In the genomic region with DNA sequence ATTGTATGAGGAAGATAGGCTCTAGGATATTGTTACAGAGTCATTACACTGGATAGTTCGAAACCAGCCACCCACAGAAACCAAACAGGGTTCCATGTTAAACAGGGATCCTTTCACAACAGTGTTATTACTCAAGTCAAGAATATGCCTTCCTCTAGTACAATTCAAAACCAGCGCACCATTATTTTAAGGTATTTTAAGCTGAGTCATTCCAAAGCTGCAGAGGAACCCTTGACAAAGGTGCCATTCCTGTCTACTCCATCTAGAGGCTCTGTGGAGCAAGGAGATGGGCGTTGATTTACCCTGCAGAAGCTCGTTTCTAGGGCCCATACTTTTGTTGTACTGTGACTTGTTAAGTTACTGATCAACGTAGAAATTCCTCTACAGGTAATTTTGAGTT, we compare ENCODE assay signal across 8 mouse cellular contexts. TPM values are rescaled to one million over a fixed set of nuclear protein-coding genes. Genes with fewer than 3 reads are reported as not detected.
DNase-seq lines count a peak whose midpoint lies in the region; ATAC-seq and TF ChIP-seq lines count a peak whose summit lies in the region.

No protein-coding gene starts in this region.

- DNase-seq in kidney, adult 11 months, result peak; percentile 18
- no peak for DNase-seq in kidney, adult 18-20 months
- DNase-seq in embryo, embryonic 10.5 days (ENCODE audit: low spot score), result peak; percentile 46
- peak; percentile 24 for DNase-seq in hindbrain, postnatal 0 days (ENCODE audit: low spot score)
- no peak for DNase-seq in left cerebral cortex, adult 18-20 months (ENCODE audit: low spot score in 2 of 2)
- DNase-seq in left cerebral cortex, postnatal 10 days (ENCODE audit: extremely low spot score in 1 of 2, low spot score in 2 of 2), result no peak

- H3K9me3 ChIP-seq in hindbrain, postnatal 0 days (ENCODE audit: low read length), result no peaks in the 10 kb centered on the region

- H3K9ac ChIP-seq in hindbrain, postnatal 0 days (replicated peaks; ENCODE audit: low read length), result no peak overlapping the region

- TF ChIP-seq CTCF in hindbrain, postnatal 0 days (IDR thresholded peaks at IDR 0.05; ENCODE audit: low read depth), result peak; percentile 31

- no peak for ATAC-seq in hindbrain, postnatal 0 days
- ATAC-seq in megakaryocyte, adult 5-6 weeks (ENCODE audit: poor library complexity, severe bottlenecking), result peak; percentile 22
- no peak for ATAC-seq in activated CD4-positive, CD25-positive, alpha-beta regulatory T cell, adult 4 months

- peaks cover 10% of the 10 kb centered on the region; the same call in 1 of the 2 replicates for H3K4me1 ChIP-seq in hindbrain, postnatal 0 days (ENCODE audit: insufficient read depth, low read length)

- peak overlapping the region; percentile 77 for H3K4me2 ChIP-seq in hindbrain, postnatal 0 days (ENCODE audit: low read depth, low read length)

- no peaks in the 10 kb centered on the region for H3K36me3 ChIP-seq in hindbrain, postnatal 0 days (ENCODE audit: insufficient read depth, low read length)

- H3K4me3 ChIP-seq in hindbrain, postnatal 0 days (ENCODE audit: low read length), result peak overlapping the region; percentile 65; the same call in 1 of the 2 replicates

- intact Hi-C loops in left cerebral cortex, postnatal 10 days (cut with DNase I), result loop anchor here (10.0 kb wide), 1 partner anchor 254 kb away; no protein-coding TSS in a partner anchor

- 54% methylated on average over 5 of the region's 5 CpGs for WGBS in hindbrain, postnatal 0 days

- no peaks in the 10 kb centered on the region for H3K27me3 ChIP-seq in hindbrain, postnatal 0 days (ENCODE audit: insufficient read depth, low read length)

- no peak overlapping the region for H3K27ac ChIP-seq in hindbrain, postnatal 0 days

RNA-seq across cellular contexts. Expression of a gene that starts 2.3 kb away (rescaled TPM):
- total RNA-seq in hindbrain, postnatal 0 days (2014; rRNA removed), result 25.2 and 25.6 TPM in 2 replicates
- polyA plus RNA-seq in hindbrain, postnatal 0 days (2015; fragmentation: Nextera tagmentation; extraction: Ambion mirVana), result 67.2 and 68.4 TPM in 2 replicates
- 50.3 and 58.2 TPM in 2 replicates for total RNA-seq in megakaryocyte, adult 5-6 weeks (2015)
- 25.2 and 35.4 TPM in 2 replicates for total RNA-seq in megakaryocyte, adult 5-6 weeks (2017)
- 10 to 100 TPM; 24.3 to 26.0 TPM for total RNA-seq in left cerebral cortex, adult 18-20 months (2021)
- total RNA-seq in left cerebral cortex, postnatal 10 days (2021), result 10 to 100 TPM; 23.4 TPM
- polyA plus RNA-seq in activated CD4-positive, CD25-positive, alpha-beta regulatory T cell, adult 4 months (2017; shearing (Covaris generic)), result 1 to 10 TPM; 7.2 to 9.1 TPM

RNA-seq across cellular contexts. Expression of a gene that starts 31.4 kb away (rescaled TPM):
- total RNA-seq in hindbrain, postnatal 0 days (2014; rRNA removed), result 7.3 and 7.7 TPM in 2 replicates
- polyA plus RNA-seq in hindbrain, postnatal 0 days (2015; fragmentation: Nextera tagmentation; extraction: Ambion mirVana), result 8.0 and 8.8 TPM in 2 replicates
- total RNA-seq in megakaryocyte, adult 5-6 weeks (2015), result 17.7 and 20.0 TPM in 2 replicates
- 15.4 and 16.5 TPM in 2 replicates for total RNA-seq in megakaryocyte, adult 5-6 weeks (2017)
- total RNA-seq in left cerebral cortex, adult 18-20 months (2021), result 1 to 10 TPM; 5.5 to 5.9 TPM
- total RNA-seq in left cerebral cortex, postnatal 10 days (2021), result 1 to 10 TPM; 7.7 to 7.8 TPM
- polyA plus RNA-seq in activated CD4-positive, CD25-positive, alpha-beta regulatory T cell, adult 4 months (2017; shearing (Covaris generic)), result 1 to 10 TPM; 3.5 to 5.2 TPM

Comparison
In these comparisons a context has a peak if more than half of its experiments do, and no peak if none do; other contexts are left out.
1. DNase-seq: peak in kidney, adult 11 months (single experiment), embryo, embryonic 10.5 days (single experiment) and hindbrain, postnatal 0 days (single experiment); none in kidney, adult 18-20 months (single experiment), left cerebral cortex, adult 18-20 months (0 of 2) and left cerebral cortex, postnatal 10 days (0 of 2).